Mouse (Mus musculus): ENCODE measurements around the gene Fam129a.

- TF ChIP-seq CTCF (IDR thresholded peaks at IDR 0.05) (no peak), EP300 (IDR thresholded peaks at IDR 0.05) (no peak)
These were observed 21.2 kb upstream of the Fam129a start for GRCm38 (mm10) chr1:151549794-151550193.

All from lung, postnatal 0 days (tissue).